Comparison of ENCODE assay signal across 15 mouse cellular contexts in the genomic region with DNA sequence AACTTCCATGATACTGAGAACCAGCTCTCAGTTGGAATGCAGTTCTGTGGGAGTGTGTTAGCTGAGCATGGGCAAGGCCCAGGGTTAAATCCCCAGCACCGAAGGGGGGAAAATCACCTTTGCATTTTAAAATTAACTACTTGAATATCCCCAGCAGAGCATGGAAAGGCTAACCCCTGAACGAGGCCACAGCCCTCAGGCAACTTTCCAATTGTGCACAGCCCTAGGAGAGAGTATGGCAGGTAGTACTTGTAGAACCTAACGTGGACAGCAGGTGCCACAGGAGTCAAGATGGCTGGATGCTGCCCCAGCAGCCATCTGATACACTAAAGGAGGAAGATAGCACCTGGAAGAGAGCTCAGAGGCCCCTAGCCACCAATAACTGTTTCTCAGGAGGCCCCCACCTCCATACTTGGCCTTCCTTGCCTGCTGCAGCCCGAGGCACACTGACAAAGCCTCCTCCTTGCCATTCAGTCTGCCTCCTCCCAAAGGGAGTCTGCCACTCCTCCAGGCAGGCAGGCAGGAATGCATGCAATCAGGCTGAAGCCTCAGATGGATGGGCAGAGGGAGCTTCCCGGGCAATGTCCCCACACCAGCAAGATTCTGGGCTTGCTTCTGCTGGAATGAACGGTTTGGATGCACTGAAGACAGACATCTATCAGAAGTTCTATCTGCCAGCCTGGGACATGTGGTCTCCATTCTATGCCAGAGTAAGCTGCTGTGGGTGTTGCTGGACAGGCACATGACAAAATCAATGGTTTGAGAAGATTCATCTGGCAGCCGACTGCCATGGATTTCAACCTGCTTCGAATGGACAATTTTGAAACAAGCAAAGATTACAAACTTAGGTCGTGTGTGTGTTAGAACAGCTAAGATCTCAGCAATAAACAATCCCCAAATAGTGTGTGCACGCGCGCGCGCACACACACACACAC. TPM values are rescaled to one million over a fixed set of nuclear protein-coding genes. Genes with fewer than 3 reads are reported as not detected.
DNase-seq lines count a peak whose midpoint lies in the region; ATAC-seq and TF ChIP-seq lines count a peak whose summit lies in the region.
"Had no signal": no experiment of that assay in that cellular context is flagged by ENCODE, and none has a peak within 500 bp of the region (broad histone marks: within the 10 kb centered on the region; RNA-seq: fewer than 3 reads in every experiment).

No protein-coding gene starts in this region.

- H3K27me3 ChIP-seq in forebrain, embryonic 12.5 days = no peaks in the 10 kb centered on the region
- H3K27me3 ChIP-seq in forebrain, embryonic 14.5 days (replicated peaks; ENCODE audit: control insufficient read depth, insufficient read depth, low read length) = no peaks in the 10 kb centered on the region
- no peaks in the 10 kb centered on the region for H3K27me3 ChIP-seq in intestine, embryonic 15.5 days (replicated peaks)
- H3K27me3 ChIP-seq in intestine, postnatal 0 days (replicated peaks; ENCODE audit: control insufficient read depth, insufficient read depth, low read length) = no peaks in the 10 kb centered on the region
- H3K27me3 ChIP-seq in lung, embryonic 15.5 days = no peaks in the 10 kb centered on the region
- H3K27me3 ChIP-seq in midbrain, embryonic 16.5 days (ENCODE audit: control insufficient read depth, insufficient read depth, low read depth, low read length) = no peaks in the 10 kb centered on the region
- H3K27me3 ChIP-seq: forebrain, embryonic 13.5 days; Patski had no signal

- H3K4me1 ChIP-seq in forebrain, embryonic 12.5 days = peaks cover 51% of the 10 kb centered on the region
- H3K4me1 ChIP-seq in forebrain, embryonic 14.5 days (ENCODE audit: control insufficient read depth, insufficient read depth, low read length) = peaks cover 19% of the 10 kb centered on the region
- peaks cover 35% of the 10 kb centered on the region for H3K4me1 ChIP-seq in intestine, embryonic 15.5 days (replicated peaks)
- H3K4me1 ChIP-seq in intestine, postnatal 0 days (replicated peaks; ENCODE audit: control insufficient read depth, insufficient read depth, low read length) = peaks cover 8% of the 10 kb centered on the region; the same call in 1 of the 2 replicates
- peaks cover 79% of the 10 kb centered on the region for H3K4me1 ChIP-seq in lung, embryonic 15.5 days
- H3K4me1 ChIP-seq in midbrain, embryonic 16.5 days (ENCODE audit: control insufficient read depth, insufficient read depth, low read length) = peaks cover 22% of the 10 kb centered on the region

- H3K27ac ChIP-seq in forebrain, embryonic 12.5 days = 0 out of 2 replicates have a peak overlapping the region, but pooled peaks have one; percentile 36
- H3K27ac ChIP-seq in forebrain, embryonic 14.5 days (ENCODE audit: low read depth, low read length) = no peak overlapping the region
- 0 out of 2 replicates have a peak overlapping the region, but pooled peaks have one; percentile 32 for H3K27ac ChIP-seq in intestine, embryonic 15.5 days
- H3K27ac ChIP-seq in intestine, postnatal 0 days (ENCODE audit: low read depth, low read length) = no peak overlapping the region
- peak overlapping the region; percentile 71 for H3K27ac ChIP-seq in lung, embryonic 15.5 days
- H3K27ac ChIP-seq in midbrain, embryonic 16.5 days (ENCODE audit: low read length) = no peak overlapping the region
- H3K27ac ChIP-seq: embryonic facial prominence, embryonic 13.5 days; liver, embryonic 14.5 days; midbrain, embryonic 10.5 days had no signal

- no peaks in the 10 kb centered on the region; the same call in 1 of the 2 replicates for H3K36me3 ChIP-seq in forebrain, embryonic 12.5 days (replicated peaks)
- H3K36me3 ChIP-seq in forebrain, embryonic 14.5 days (ENCODE audit: control insufficient read depth, insufficient read depth, low read length) = no peaks in the 10 kb centered on the region
- H3K36me3 ChIP-seq in intestine, embryonic 15.5 days = no peaks in the 10 kb centered on the region
- H3K36me3 ChIP-seq in intestine, postnatal 0 days (ENCODE audit: control insufficient read depth, insufficient read depth) = no peaks in the 10 kb centered on the region
- no peaks in the 10 kb centered on the region for H3K36me3 ChIP-seq in lung, embryonic 15.5 days
- H3K36me3 ChIP-seq in midbrain, embryonic 16.5 days (ENCODE audit: control insufficient read depth, insufficient read depth, low read length) = no peaks in the 10 kb centered on the region
- H3K36me3 ChIP-seq: embryonic facial prominence, embryonic 13.5 days had no signal

- DNase-seq in forebrain, embryonic 14.5 days (ENCODE audit: low spot score) = no peak
- DNase-seq in lung, adult 18-20 months = no peak
- peak; percentile 34 to 57 for DNase-seq in kidney, postnatal 4 days
- DNase-seq: thymus, adult 2 months had no signal

- ATAC-seq in forebrain, embryonic 12.5 days (ENCODE audit: low FRiP score) = no peak
- no peak for ATAC-seq in forebrain, embryonic 14.5 days
- no peak for ATAC-seq in intestine, embryonic 15.5 days
- ATAC-seq in intestine, postnatal 0 days = no peak
- peak; percentile 21; the same call in 1 of the 2 replicates for ATAC-seq in lung, embryonic 15.5 days (ENCODE audit: borderline replicate concordance, extremely low read depth, low FRiP score, low TSS enrichment)
- no peak for ATAC-seq in midbrain, embryonic 16.5 days
- ATAC-seq: inflammation-experienced regulatory T-cells, adult 6 months had no signal

- TF ChIP-seq CTCF in intestine, postnatal 0 days (IDR thresholded peaks at IDR 0.05; ENCODE audit: low read depth) = no peak

- H3K9me3 ChIP-seq in forebrain, embryonic 12.5 days = no peaks in the 10 kb centered on the region
- H3K9me3 ChIP-seq in forebrain, embryonic 14.5 days (replicated peaks; ENCODE audit: control insufficient read depth, low read length) = no peaks in the 10 kb centered on the region
- H3K9me3 ChIP-seq in intestine, embryonic 15.5 days = no peaks in the 10 kb centered on the region
- H3K9me3 ChIP-seq in intestine, postnatal 0 days (ENCODE audit: control insufficient read depth) = no peaks in the 10 kb centered on the region
- H3K9me3 ChIP-seq in lung, embryonic 15.5 days = no peaks in the 10 kb centered on the region
- no peaks in the 10 kb centered on the region for H3K9me3 ChIP-seq in midbrain, embryonic 16.5 days (replicated peaks; ENCODE audit: control insufficient read depth, low read length, poor library complexity, severe bottlenecking)
- H3K9me3 ChIP-seq: embryonic facial prominence, embryonic 13.5 days; forebrain, embryonic 13.5 days; midbrain, embryonic 10.5 days had no signal

- no peak overlapping the region for H3K9ac ChIP-seq in forebrain, embryonic 12.5 days
- H3K9ac ChIP-seq in forebrain, embryonic 14.5 days (ENCODE audit: low read length) = no peak overlapping the region
- H3K9ac ChIP-seq in intestine, embryonic 15.5 days = no peak overlapping the region
- H3K9ac ChIP-seq in intestine, postnatal 0 days (ENCODE audit: low read depth, low read length) = no peak overlapping the region
- H3K9ac ChIP-seq in lung, embryonic 15.5 days = no peak overlapping the region
- H3K9ac ChIP-seq in midbrain, embryonic 16.5 days (ENCODE audit: low read depth, low read length) = no peak overlapping the region
- H3K9ac ChIP-seq: embryonic facial prominence, embryonic 13.5 days; liver, embryonic 14.5 days had no signal

- no peak overlapping the region for H3K4me3 ChIP-seq in forebrain, embryonic 12.5 days (replicated peaks)
- no peak overlapping the region for H3K4me3 ChIP-seq in forebrain, embryonic 14.5 days (ENCODE audit: low read depth, low read length)
- H3K4me3 ChIP-seq in intestine, embryonic 15.5 days (replicated peaks) = no peak overlapping the region
- H3K4me3 ChIP-seq in intestine, postnatal 0 days (ENCODE audit: low read depth, low read length) = no peak overlapping the region
- H3K4me3 ChIP-seq in lung, embryonic 15.5 days = no peak overlapping the region
- H3K4me3 ChIP-seq in midbrain, embryonic 16.5 days (ENCODE audit: low read depth, low read length) = no peak overlapping the region
- H3K4me3 ChIP-seq: embryonic facial prominence, embryonic 13.5 days; forebrain, embryonic 13.5 days; midbrain, embryonic 10.5 days had no signal

- WGBS in forebrain, embryonic 12.5 days = 85% methylated on average over 14 of the region's 14 CpGs
- 82% methylated on average over 14 of the region's 14 CpGs for WGBS in forebrain, embryonic 14.5 days
- 81% methylated on average over 14 of the region's 14 CpGs for WGBS in intestine, embryonic 15.5 days
- 79% methylated on average over 14 of the region's 14 CpGs for WGBS in intestine, postnatal 0 days
- 73% methylated on average over 14 of the region's 14 CpGs for WGBS in lung, embryonic 15.5 days
- 86% methylated on average over 14 of the region's 14 CpGs for WGBS in midbrain, embryonic 16.5 days

- H3K4me2 ChIP-seq in forebrain, embryonic 12.5 days = no peak overlapping the region
- no peak overlapping the region for H3K4me2 ChIP-seq in forebrain, embryonic 14.5 days (ENCODE audit: low read length)
- H3K4me2 ChIP-seq in intestine, embryonic 15.5 days (replicated peaks) = no peak overlapping the region
- no peak overlapping the region for H3K4me2 ChIP-seq in intestine, postnatal 0 days (replicated peaks; ENCODE audit: low read depth)
- H3K4me2 ChIP-seq in lung, embryonic 15.5 days = no peak overlapping the region
- H3K4me2 ChIP-seq in midbrain, embryonic 16.5 days (ENCODE audit: low read length) = no peak overlapping the region
- H3K4me2 ChIP-seq: embryonic facial prominence, embryonic 13.5 days had no signal

RNA-seq across cellular contexts. Expression of gene Cux1, which starts 10.7 kb away (rescaled TPM):
- 157 and 165 TPM in 2 replicates for polyA plus RNA-seq in forebrain, embryonic 12.5 days (2016; fragmentation: Nextera tagmentation; extraction: Ambion mirVana)
- 89.6 and 115 TPM in 2 replicates for polyA plus RNA-seq in forebrain, embryonic 14.5 days (2014; fragmentation: Nextera tagmentation; extraction: Ambion mirVana)
- 62.5 and 68.2 TPM in 2 replicates for polyA plus RNA-seq in intestine, embryonic 15.5 days (2015; fragmentation: Nextera tagmentation; extraction: Ambion mirVana)
- 29.4 and 31.2 TPM in 2 replicates for polyA plus RNA-seq in intestine, postnatal 0 days (2015; fragmentation: Nextera tagmentation; extraction: Ambion mirVana)
- polyA plus RNA-seq in lung, embryonic 15.5 days (2015; fragmentation: Nextera tagmentation; extraction: Ambion mirVana) = 100 and 114 TPM in 2 replicates
- 109 and 117 TPM in 2 replicates for polyA plus RNA-seq in midbrain, embryonic 16.5 days (2015; fragmentation: Nextera tagmentation; extraction: Ambion mirVana)

Comparison
In these comparisons a context has a peak if more than half of its experiments do, and no peak if none do; other contexts are left out.
1. H3K27ac ChIP-seq: peak in forebrain, embryonic 12.5 days (single experiment), intestine, embryonic 15.5 days (single experiment) and lung, embryonic 15.5 days (single experiment); none in forebrain, embryonic 14.5 days (single experiment), intestine, postnatal 0 days (single experiment) and midbrain, embryonic 16.5 days (single experiment).
2. DNase-seq: peak in kidney, postnatal 4 days (2 of 2); none in forebrain, embryonic 14.5 days (single experiment) and lung, adult 18-20 months (0 of 2).